Mouse (Mus musculus) urinary bladder, postnatal 36 days (tissue): ENCODE measurements around the gene Plac8.

Experiments
- DNase-seq, 2 experiments: peaks; one replicate each; pipeline ENCODE4 v3.0.0; 2022; ENCODE audit warnings: low spot score in 2 of 2, mixed read lengths in 1 of 2

Plac8 gene

GRCm38 (mm10) chr5:100572069-100572468 lies at the start of gene Plac8:
Gene Plac8 (minus strand): TSS chr5:100572245.
- DNase-seq = no peak

GRCm38 (mm10) chr5:100620952-100621351 lies 48.9 kb upstream of the Plac8 start:
- DNase-seq = no peak

- no peak for DNase-seq
Measured at GRCm38 (mm10) chr5:100619586-100620275, 47.7 kb upstream of the Plac8 start.

GRCm38 (mm10) chr5:100613896-100614768 lies 42.1 kb upstream of the Plac8 start:
- no peak for DNase-seq

GRCm38 (mm10) chr5:100607868-100608267 lies 35.8 kb upstream of the Plac8 start:
- no peak for DNase-seq

GRCm38 (mm10) chr5:100607090-100607762 lies 35.2 kb upstream of the Plac8 start:
- no peak for DNase-seq

GRCm38 (mm10) chr5:100605828-100606229 lies 33.8 kb upstream of the Plac8 start:
- peak in 1 of 2 experiments; percentile 66 for DNase-seq

GRCm38 (mm10) chr5:100604061-100604460 lies 32.0 kb upstream of the Plac8 start:
- DNase-seq = no peak

- no peak for DNase-seq
Measured at GRCm38 (mm10) chr5:100601864-100602263, 29.8 kb upstream of the Plac8 start.

GRCm38 (mm10) chr5:100598961-100599463 lies 27.0 kb upstream of the Plac8 start:
- no peak for DNase-seq

- DNase-seq = no peak
Measured at GRCm38 (mm10) chr5:100597886-100598485, 25.9 kb upstream of the Plac8 start.

- DNase-seq = no peak
Measured at GRCm38 (mm10) chr5:100595999-100596398, 24.0 kb upstream of the Plac8 start.

- DNase-seq = no peak
Measured at GRCm38 (mm10) chr5:100594803-100595467, 22.9 kb upstream of the Plac8 start.

- no peak for DNase-seq
Measured at GRCm38 (mm10) chr5:100590505-100590904, 18.5 kb upstream of the Plac8 start.

GRCm38 (mm10) chr5:100587626-100588025 lies 15.6 kb upstream of the Plac8 start:
- no peak for DNase-seq

- no peak for DNase-seq
Measured at GRCm38 (mm10) chr5:100587136-100587535, 15.1 kb upstream of the Plac8 start.

- no peak for DNase-seq
Measured at GRCm38 (mm10) chr5:100585657-100586056, 13.6 kb upstream of the Plac8 start.

GRCm38 (mm10) chr5:100585206-100585644 lies 13.2 kb upstream of the Plac8 start:
- no peak for DNase-seq

GRCm38 (mm10) chr5:100583066-100583465 lies 11.0 kb upstream of the Plac8 start:
- DNase-seq = no peak

GRCm38 (mm10) chr5:100582435-100582826 lies 10.4 kb upstream of the Plac8 start:
- no peak for DNase-seq
